Mouse (Mus musculus) liver, postnatal 0 days (tissue): ENCODE results near the gene Psapl1. TPM values are rescaled to one million over a fixed set of nuclear protein-coding genes. Genes with fewer than 3 reads are reported as not detected.
"Not testable (repeated sequence)": the region's sequence is repeated elsewhere in the genome, so short reads cannot be mapped to it uniquely, and the experiment has no call there.

Source experiments
- ATAC-seq: fragments of 200-750 bp; cut with Nextera tagmentation; 2 replicates; pipeline ENCODE4 v1.8.0; 2017; ENCODE audit warnings: mild to moderate bottlenecking, moderate library complexity
- DNase-seq: peaks from one replicate; pipeline ENCODE4 v3.0.0-alpha.2; 2016
- H3K27ac ChIP-seq: fragments of 300-500 bp; sonication (generic); 2 replicates; pipeline ENCODE4 v1.5.1; 2014; ENCODE audit warnings: antibody characterized with exemption, moderate library complexity, mild to moderate bottlenecking, low read depth
- H3K27me3 ChIP-seq: fragments of 300-500 bp; sonication (generic); 2 replicates; pipeline ENCODE4 v1.6.1; 2014; ENCODE audit warnings: low read length, control low read depth, mixed read lengths; ENCODE audit not compliant: insufficient read depth
- H3K36me3 ChIP-seq: fragments of 300-500 bp; sonication (generic); replicated peaks from 2 replicates; pipeline ENCODE4 v1.6.1; 2014; ENCODE audit warnings: mild to moderate bottlenecking, control low read depth, low read length, moderate library complexity, mixed read lengths; ENCODE audit not compliant: insufficient read depth
- H3K4me1 ChIP-seq: fragments of 300-500 bp; sonication (generic); 2 replicates; pipeline ENCODE4 v1.6.1; 2014; ENCODE audit warnings: antibody characterized with exemption, mild to moderate bottlenecking, control low read depth; ENCODE audit not compliant: insufficient read depth
- H3K4me2 ChIP-seq: fragments of 300-500 bp; sonication (generic); 2 replicates; pipeline ENCODE4 v1.6.1; 2014; ENCODE audit warnings: low read depth, mild to moderate bottlenecking, low read length, moderate library complexity, mixed read lengths
- H3K4me3 ChIP-seq: fragments of 300-500 bp; sonication (generic); 2 replicates; pipeline ENCODE4 v1.5.1; 2014; ENCODE audit warnings: low read depth, low read length
- H3K9ac ChIP-seq: fragments of 300-500 bp; sonication (generic); replicated peaks from 2 replicates; pipeline ENCODE4 v1.6.1; 2014; ENCODE audit warnings: mild to moderate bottlenecking, moderate library complexity
- H3K9me3 ChIP-seq: fragments of 300-500 bp; sonication (generic); 2 replicates; pipeline ENCODE4 v1.6.1; 2016; ENCODE audit warnings: mild to moderate bottlenecking, control low read depth, low read length, mixed read lengths
- CTCF ChIP-seq: sonication (generic); IDR thresholded peaks from 2 replicates; pipeline ENCODE4 v1.5.1; 2016; ENCODE audit warnings: antibody characterized with exemption, low read depth
- EP300 ChIP-seq: IDR thresholded peaks from 2 replicates; pipeline ENCODE4 v1.6.1; 2016; ENCODE audit warnings: antibody characterized with exemption, low read depth, mild to moderate bottlenecking
- WGBS: fragments of 180-500 bp; shearing (Covaris S2); extraction: QIAGEN DNeasy Blood & Tissue Kit; methylation state at CpG from one replicate; pipeline ENCODE4 v1.1.7; 2014; ENCODE audit not compliant: insufficient replicate concordance; 5-methylcytosine and 5-hydroxymethylcytosine counted together
- polyA plus RNA-seq: library from polyadenylated mRNA; unstranded; fragments of >200 nt; fragmentation: Nextera tagmentation; extraction: Ambion mirVana; gene quantifications from 2 replicates; pipeline ENCODE4 v1.2.1, GENCODE M21; 2015

Psapl1 gene
- polyA plus RNA-seq, 1 experiment from 2014 or later = not detected

- WGBS = 72% methylated on average over 6 of the region's 6 CpGs
- TF ChIP-seq EP300 (no peak), CTCF (no peak)
- ATAC-seq = no peak
- Histone ChIP-seq H3K27ac (no peak overlapping the region), H3K36me3 (no peaks in the 10 kb centered on the region), H3K9me3 (no peaks in the 10 kb centered on the region), H3K4me2 (no peak overlapping the region), H3K9ac (no peak overlapping the region), H3K4me3 (no peak overlapping the region), H3K27me3 (no peaks in the 10 kb centered on the region), H3K4me1 (no peaks in the 10 kb centered on the region)
- DNase-seq = no peak
Measured at GRCm38 (mm10) chr5:36220626-36221025, 16.8 kb downstream of the Psapl1 start.

DNA sequence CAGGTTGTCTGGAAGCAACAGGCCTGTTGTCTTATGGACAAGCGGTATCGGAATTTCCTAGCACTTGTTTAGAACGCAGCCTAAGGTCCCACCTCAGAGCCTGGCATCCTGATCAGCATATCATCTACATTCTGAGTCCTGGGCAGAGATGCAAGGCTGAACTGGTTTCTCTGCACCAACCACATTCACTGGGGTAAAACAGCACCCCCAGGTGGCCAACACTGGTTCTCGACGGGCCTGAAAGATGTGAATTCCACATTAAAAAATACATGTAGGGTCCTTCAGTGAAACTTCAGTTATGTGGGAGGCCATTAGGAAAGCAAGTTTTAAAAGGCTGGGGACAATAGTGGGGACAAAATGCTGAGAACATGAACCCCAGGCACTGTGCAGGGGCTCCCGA, 20.0 kb downstream of the Psapl1 start:
- 56% methylated on average over 6 of the region's 6 CpGs for WGBS
- ATAC-seq (no peak), DNase-seq (peak; percentile 64)
- TF ChIP-seq CTCF = peak; percentile 72
- TF ChIP-seq EP300 = no peak
- Histone ChIP-seq H3K36me3 (no peaks in the 10 kb centered on the region), H3K27ac (no peak overlapping the region), H3K9me3 (no peaks in the 10 kb centered on the region), H3K9ac (no peak overlapping the region), H3K4me2 (no peak overlapping the region), H3K4me1 (no peaks in the 10 kb centered on the region), H3K27me3 (no peaks in the 10 kb centered on the region), H3K4me3 (no peak overlapping the region)

GRCm38 (mm10) chr5:36225855-36226254, 22.0 kb downstream of the Psapl1 start:
- Histone ChIP-seq H3K9ac (no peak overlapping the region), H3K27me3 (no peaks in the 10 kb centered on the region), H3K4me1 (no peaks in the 10 kb centered on the region), H3K4me3 (no peak overlapping the region), H3K4me2 (no peak overlapping the region), H3K9me3 (no peaks in the 10 kb centered on the region), H3K27ac (no peak overlapping the region), H3K36me3 (no peaks in the 10 kb centered on the region)
- WGBS = 80% methylated on average over 7 of the region's 7 CpGs
- no peak for ATAC-seq
- DNase-seq = no peak
- no peak for TF ChIP-seq CTCF
- no peak for TF ChIP-seq EP300

GRCm38 (mm10) chr5:36226296-36226695, 22.5 kb downstream of the Psapl1 start:
- Histone ChIP-seq H3K27me3 (no peaks in the 10 kb centered on the region), H3K27ac (no peak overlapping the region), H3K4me3 (no peak overlapping the region), H3K9ac (no peak overlapping the region), H3K4me1 (no peaks in the 10 kb centered on the region), H3K9me3 (no peaks in the 10 kb centered on the region), H3K4me2 (no peak overlapping the region), H3K36me3 (no peaks in the 10 kb centered on the region)
- WGBS = 71% methylated on average over 11 of the region's 11 CpGs
- no peak for DNase-seq
- ATAC-seq = no peak
- TF ChIP-seq EP300 (no peak), CTCF (no peak)

- Histone ChIP-seq H3K4me3 (no peak overlapping the region), H3K9me3 (no peaks in the 10 kb centered on the region), H3K27ac (no peak overlapping the region), H3K36me3 (no peaks in the 10 kb centered on the region), H3K9ac (no peak overlapping the region), H3K4me1 (no peaks in the 10 kb centered on the region), H3K4me2 (no peak overlapping the region), H3K27me3 (no peaks in the 10 kb centered on the region)
- TF ChIP-seq CTCF (no peak), EP300 (no peak)
- DNase-seq = peak; percentile 26
- 66% methylated on average over 23 of the region's 23 CpGs for WGBS
- no peak; the same call in 1 of the 2 replicates for ATAC-seq
Measured at GRCm38 (mm10) chr5:36228405-36229370, 24.9 kb downstream of the Psapl1 start.

DNA sequence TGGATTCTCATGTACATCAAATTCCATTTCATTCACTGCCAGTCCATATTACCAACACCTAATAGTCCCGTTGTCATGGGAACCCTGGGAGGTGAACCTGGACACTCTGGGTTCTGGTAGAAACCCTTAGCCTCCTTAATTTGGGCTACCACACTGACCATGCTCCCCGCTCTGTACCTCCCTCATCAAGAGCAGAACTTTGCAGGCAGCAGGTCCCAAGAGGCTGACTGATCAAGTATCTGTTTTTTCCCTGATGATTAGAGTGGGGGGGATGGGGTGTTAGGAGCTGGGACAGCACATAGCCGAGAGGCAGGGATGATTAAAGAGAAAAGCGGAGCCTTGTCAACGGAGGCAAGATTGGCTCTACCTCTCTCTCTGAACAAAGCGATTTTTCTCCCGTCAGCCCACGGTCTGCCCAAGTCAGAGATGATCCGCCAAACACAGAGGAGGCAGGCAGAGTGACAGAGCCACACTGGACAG, 26.5 kb downstream of the Psapl1 start:
- 79% methylated on average over 9 of the region's 9 CpGs for WGBS

DNA sequence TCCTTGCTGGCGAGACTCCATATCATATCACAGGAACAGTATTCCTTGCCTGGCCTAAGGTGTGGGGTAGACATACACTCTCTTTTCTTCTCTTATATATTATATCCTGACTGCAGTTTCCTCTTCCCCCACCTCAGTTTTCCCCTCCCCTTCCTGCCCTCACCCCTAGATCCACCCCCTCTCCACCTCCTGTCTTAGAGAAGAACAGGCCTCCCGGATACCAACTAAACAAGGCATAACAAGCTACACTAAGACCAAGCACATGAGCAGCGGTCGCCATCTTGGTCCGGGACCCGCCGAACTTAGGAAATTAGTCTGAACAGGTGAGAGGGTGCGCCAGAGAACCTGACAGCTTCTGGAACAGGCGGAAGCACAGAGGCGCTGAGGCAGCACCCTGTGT, 33.7 kb downstream of the Psapl1 start:
- H3K9ac ChIP-seq, H3K36me3 ChIP-seq, H3K27me3 ChIP-seq, H3K4me2 ChIP-seq, H3K27ac ChIP-seq, H3K9me3 ChIP-seq, H3K4me1 ChIP-seq, DNase-seq, ATAC-seq, H3K4me3 ChIP-seq: not testable (repeated sequence)
- 86% methylated on average over 7 of the region's 10 CpGs for WGBS

More for the DNA sequence above, 26.5 kb downstream of the Psapl1 start:
- H3K27ac ChIP-seq = no peak overlapping the region
- H3K9me3 ChIP-seq = no peaks in the 10 kb centered on the region
- ATAC-seq (no peak), DNase-seq (no peak)
- no peaks in the 10 kb centered on the region for H3K4me1 ChIP-seq
- no peak overlapping the region for H3K4me3 ChIP-seq
- H3K27me3 ChIP-seq = no peaks in the 10 kb centered on the region
- no peaks in the 10 kb centered on the region for H3K36me3 ChIP-seq
- no peak overlapping the region for H3K9ac ChIP-seq
- H3K4me2 ChIP-seq = no peak overlapping the region
- TF ChIP-seq EP300 (no peak), CTCF (no peak)
